Mouse (Mus musculus): ENCODE data around the gene Klhl30. TPM values are rescaled to one million over a fixed set of nuclear protein-coding genes. Genes with fewer than 3 reads are reported as not detected.

The Klhl30 gene
- not detected for total RNA-seq (2018; cell fraction: chromatin; rRNA removed)
- total RNA-seq (2018; cell fraction: cytosol; rRNA removed) = not detected
- under 1 TPM in 1 of 26 experiments, not detected in 25; 0.34 TPM for total RNA-seq (2018; cell fraction: nucleus; rRNA removed)
- polyA plus RNA-seq (2018) = not detected in 3 replicates

DNA sequence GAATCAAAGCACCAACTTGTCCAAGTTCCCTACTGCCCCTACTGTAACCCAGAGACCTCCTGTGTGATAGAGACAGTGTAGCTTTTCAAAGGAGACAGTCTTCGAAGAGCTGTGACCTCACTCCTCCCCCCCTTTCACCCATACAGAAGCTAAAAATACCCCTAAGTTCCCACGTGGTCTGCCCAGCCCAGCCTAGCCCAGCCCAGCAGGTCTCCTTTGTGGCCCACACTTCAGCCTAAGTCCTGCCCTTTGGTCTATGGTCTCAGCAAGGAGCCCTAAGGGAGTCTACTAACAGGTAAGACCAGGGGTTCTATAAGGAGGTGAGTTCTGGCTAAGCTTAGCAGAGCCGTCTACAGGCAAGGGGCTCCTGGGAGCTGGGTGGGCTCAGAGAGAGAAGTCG lies at the start of gene Klhl30:
Gene Klhl30, plus strand, starts transcription at position 176 of the 400 bp plus-strand sequence.
- Histone ChIP-seq H3K4me3 (ENCODE audit: inconsistent target) (no peak within 1 kb of the TSS), H3K36me3 (ENCODE audit: inconsistent target) (no peaks in the 10 kb centered on the region), H3K79me2 (ENCODE audit: inconsistent target) (no peaks in the 10 kb centered on the region), H3K27ac (no peak within 1 kb of the TSS)
- WGBS (ENCODE audit: missing documents) = 59% methylated on average over 4 of the region's 4 CpGs

DNA sequence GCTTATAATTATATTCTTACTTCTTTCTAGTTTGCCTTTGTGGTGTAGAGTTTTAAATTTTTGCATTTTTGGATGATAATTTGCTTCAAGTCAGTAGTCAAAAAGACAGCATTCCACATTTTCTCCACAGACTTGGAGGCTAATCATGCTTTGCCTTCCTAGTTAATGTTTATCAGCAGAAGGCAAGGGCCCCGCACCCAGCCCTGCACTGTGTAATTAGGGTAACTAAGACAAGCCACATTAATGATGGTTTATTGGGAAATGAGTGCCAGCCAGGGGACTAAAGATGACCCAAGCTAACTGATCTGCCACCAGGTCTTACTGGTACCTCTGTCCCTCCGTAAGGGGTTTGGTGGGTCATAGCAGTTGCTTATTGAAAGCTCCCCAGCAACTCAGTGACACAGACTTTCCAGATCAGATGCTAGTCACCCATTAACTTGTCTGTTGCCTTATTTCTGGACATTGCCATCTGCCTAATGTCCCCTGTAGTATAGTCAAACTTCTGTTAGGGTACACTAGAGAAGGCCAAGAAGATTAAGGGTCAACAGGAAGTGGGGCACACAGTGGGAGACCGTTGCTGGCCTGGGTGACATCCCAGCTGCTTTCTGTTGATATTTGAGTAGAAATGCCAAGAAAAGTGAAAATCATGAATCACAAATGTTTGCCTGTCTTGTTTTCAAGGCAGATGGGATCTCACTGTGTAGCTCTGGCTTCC lies 49.5 kb upstream of the Klhl30 start:
- Histone ChIP-seq H3K4me3 (ENCODE audit: inconsistent target) (no peak overlapping the region), H3K36me3 (ENCODE audit: inconsistent target) (peaks cover 30% of the 10 kb centered on the region), H3K27ac (no peak overlapping the region), H3K79me2 (ENCODE audit: inconsistent target) (no peaks in the 10 kb centered on the region; the same call in 1 of the 2 replicates)
- 97% methylated on average over 3 of the region's 3 CpGs for WGBS (ENCODE audit: missing documents)

DNA sequence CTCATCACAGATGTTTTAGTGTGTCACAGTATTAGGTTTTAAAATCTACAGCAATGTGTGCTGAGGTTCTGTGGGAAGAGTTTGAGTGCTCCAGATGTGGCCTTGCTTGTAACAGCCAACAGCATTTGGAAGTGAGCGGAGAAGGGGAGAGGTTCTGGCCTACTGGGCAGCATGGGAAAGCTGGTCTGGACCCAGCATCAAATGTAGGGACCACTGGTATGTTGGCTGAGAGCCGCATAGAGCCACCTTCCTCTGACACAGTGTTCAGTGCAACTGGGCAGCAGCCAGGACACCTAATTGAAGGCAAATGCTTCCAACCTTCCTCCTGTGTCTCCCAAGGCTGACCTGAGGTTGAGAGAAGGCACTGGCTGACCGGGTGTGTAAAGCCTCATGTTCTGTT lies 48.8 kb upstream of the Klhl30 start:
- Histone ChIP-seq H3K27ac (no peak overlapping the region), H3K4me3 (ENCODE audit: inconsistent target) (no peak overlapping the region), H3K79me2 (ENCODE audit: inconsistent target) (no peaks in the 10 kb centered on the region; the same call in 1 of the 2 replicates), H3K36me3 (ENCODE audit: inconsistent target) (peaks cover 35% of the 10 kb centered on the region)
- 100% methylated on average over 3 of the region's 3 CpGs for WGBS (ENCODE audit: missing documents)

DNA sequence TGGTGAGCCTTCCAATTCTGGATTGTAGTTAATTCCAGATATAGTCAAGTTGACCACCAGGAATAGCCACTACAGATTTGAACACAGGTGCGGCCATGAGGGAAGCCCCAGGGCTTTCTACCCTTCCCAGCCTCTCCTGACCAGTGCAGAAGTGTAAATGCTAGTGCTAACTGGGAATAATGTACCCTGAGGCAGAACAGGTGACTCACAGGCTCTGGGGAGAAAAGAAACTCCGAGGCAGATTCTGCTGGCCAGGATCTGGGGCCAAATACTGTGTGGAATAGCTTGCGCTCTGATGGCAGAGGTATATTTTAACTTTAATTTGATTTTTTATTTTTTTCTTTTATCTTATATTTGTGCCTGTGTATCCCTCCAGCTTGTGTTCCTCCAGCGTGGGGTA lies 46.2 kb upstream of the Klhl30 start:
- no peaks in the 10 kb centered on the region; the same call in 1 of the 2 replicates for H3K79me2 ChIP-seq (ENCODE audit: inconsistent target)
- H3K36me3 ChIP-seq (ENCODE audit: inconsistent target) = peaks cover 60% of the 10 kb centered on the region
- 100% methylated on average over 4 of the region's 4 CpGs for WGBS (ENCODE audit: missing documents)
- no peak overlapping the region for H3K4me3 ChIP-seq (ENCODE audit: inconsistent target)
- no peak overlapping the region for H3K27ac ChIP-seq

DNA sequence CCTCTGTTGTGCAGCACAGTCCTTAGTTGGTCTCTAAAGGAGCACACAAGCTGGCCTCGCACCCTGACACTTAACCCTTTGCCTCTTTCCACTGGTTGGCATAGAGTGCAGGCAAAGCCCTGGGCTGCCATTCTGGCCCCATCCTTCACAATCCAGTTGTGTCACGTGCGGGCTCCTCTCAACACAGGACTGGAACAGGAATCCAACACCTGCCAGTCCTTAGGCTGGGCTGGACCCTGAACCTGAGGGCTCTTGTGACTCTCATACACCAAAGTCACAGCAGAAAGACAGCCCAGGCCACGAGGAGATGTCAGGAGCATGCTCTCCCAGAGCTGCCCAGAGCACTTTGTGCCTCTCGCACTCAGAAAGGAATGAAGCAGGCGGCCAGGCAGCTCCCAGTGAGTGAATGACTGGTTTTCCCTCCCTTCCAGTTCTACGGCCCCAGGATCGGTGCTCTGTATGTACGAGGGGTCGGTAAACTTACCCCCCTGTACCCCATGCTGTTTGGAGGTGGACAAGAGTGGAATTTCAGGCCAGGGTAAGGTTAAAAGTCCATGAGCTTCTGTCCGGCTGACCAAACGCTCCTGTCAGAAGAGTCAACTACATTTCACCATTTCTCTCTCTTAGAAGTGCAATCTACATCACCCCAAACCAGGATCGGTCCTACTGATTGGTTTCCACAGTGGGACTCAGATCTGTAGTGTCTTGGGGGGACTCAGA lies 41.3 kb upstream of the Klhl30 start:
- Histone ChIP-seq H3K36me3 (ENCODE audit: inconsistent target) (peaks cover 82% of the 10 kb centered on the region), H3K4me3 (ENCODE audit: inconsistent target) (no peak overlapping the region), H3K79me2 (ENCODE audit: inconsistent target) (no peaks in the 10 kb centered on the region), H3K27ac (no peak overlapping the region)
- 95% methylated on average over 13 of the region's 13 CpGs for WGBS (ENCODE audit: missing documents)

DNA sequence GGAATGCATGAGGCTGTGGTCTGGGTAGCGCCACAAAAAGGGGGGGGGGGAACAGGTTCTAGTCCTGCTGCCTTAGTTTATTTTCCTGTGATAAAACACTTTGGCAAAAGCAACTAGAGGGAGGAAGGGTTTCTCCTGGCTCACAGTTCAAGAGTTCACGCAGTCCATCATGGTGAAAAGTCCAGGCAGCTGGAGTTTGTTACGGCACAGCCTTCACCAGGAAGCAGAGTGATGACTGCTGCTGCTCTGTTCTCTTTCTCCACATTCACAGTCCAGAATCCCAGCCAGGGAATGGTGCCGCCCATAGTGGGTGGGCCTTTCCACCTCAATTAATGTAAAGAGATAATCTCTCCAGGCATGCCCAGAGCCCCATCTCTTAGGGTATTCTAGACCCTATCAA lies 38.5 kb upstream of the Klhl30 start:
- 89% methylated on average over 4 of the region's 4 CpGs for WGBS (ENCODE audit: missing documents)

DNA sequence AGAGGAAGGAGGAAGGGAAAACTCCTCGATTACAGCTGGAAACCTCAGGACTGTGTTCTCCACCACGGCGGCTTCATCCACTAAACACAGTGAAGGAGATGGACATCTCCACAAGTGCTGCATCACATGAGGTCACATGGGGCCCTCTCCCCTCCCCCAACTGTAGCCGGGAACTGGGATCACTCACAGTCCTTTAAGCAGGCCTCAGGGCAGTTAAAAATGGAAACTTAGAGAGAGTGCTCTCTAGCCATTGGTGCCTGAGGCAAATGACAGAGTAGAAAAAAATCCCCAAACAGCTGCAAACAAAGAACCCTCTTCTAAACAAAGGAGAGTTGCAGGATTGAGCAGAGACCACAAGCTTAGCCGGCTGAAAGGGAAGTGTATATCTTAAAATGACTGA lies 37.6 kb upstream of the Klhl30 start:
- no peak overlapping the region for H3K27ac ChIP-seq

More for the DNA sequence above, 38.5 kb upstream of the Klhl30 start:
- Histone ChIP-seq H3K36me3 (ENCODE audit: inconsistent target) (peaks cover 78% of the 10 kb centered on the region), H3K27ac (no peak overlapping the region), H3K4me3 (ENCODE audit: inconsistent target) (no peak overlapping the region), H3K79me2 (ENCODE audit: inconsistent target) (no peaks in the 10 kb centered on the region)

DNA sequence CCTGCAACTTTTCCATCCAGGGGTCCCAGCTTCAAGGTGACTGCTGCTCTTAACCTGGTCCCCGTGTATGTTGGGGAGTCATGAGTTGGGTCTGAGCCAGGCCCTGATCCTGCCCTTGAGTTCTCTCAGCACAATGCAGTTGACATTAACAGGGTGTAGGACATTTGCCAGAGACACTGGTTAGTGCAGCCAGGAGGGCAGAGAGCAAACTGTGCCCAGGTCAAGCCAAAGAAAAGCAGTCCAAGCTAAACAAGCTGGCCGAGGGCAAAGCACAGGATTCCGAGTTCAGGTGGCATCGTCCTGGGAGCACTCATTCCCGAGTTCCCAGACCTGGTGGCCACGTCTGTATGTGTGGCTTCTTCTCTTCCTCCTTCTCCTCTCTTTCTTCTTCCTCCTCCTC lies 33.2 kb upstream of the Klhl30 start:
- WGBS (ENCODE audit: missing documents) = 87% methylated on average over 6 of the region's 6 CpGs
- peaks cover 24% of the 10 kb centered on the region; the same call in 1 of the 2 replicates for H3K36me3 ChIP-seq (ENCODE audit: inconsistent target)
- no peak overlapping the region for H3K4me3 ChIP-seq (ENCODE audit: inconsistent target)
- no peaks in the 10 kb centered on the region for H3K79me2 ChIP-seq (ENCODE audit: inconsistent target)
- no peak overlapping the region for H3K27ac ChIP-seq

More for the DNA sequence above, 37.6 kb upstream of the Klhl30 start:
- Histone ChIP-seq H3K79me2 (ENCODE audit: inconsistent target) (no peaks in the 10 kb centered on the region), H3K4me3 (ENCODE audit: inconsistent target) (no peak overlapping the region), H3K36me3 (ENCODE audit: inconsistent target) (peaks cover 68% of the 10 kb centered on the region)
- 84% methylated on average over 5 of the region's 5 CpGs for WGBS (ENCODE audit: missing documents)

DNA sequence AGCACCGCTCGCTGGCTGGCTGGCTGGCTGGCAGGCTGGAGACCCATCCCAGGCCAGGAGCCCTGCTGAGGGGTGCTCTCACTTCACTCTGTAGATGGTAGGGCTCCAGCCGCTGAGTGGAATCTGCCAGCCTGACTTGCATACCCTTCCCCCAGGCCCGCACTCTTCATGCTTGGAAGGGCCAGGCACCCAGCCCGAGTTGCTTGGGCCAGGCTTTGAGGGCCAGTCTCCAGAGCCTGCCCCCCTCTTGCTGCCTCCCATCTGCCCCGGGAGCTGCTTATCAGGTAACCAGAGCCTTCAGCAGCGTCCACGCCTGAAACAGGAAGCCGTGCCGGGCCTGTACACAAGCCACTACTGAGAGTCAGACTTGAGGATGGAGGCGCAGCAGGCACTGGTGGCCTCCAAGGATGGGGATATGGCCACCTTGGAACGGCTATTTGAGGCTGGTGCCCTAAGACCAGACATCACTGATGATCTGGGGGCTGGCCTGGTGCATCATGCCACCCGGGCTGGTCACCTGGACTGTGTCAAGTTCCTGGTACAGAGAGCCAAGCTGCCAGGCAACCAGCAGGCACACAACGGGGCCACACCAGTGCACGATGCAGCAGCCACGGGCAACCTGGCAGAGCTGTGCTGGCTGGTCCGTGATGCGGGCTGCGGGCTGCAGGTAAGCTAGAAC lies 28.9 kb upstream of the Klhl30 start, which contains the start of gene Espnl:
Gene Espnl, plus strand, starts transcription at position 316 of the 679 bp plus-strand sequence.
- Histone ChIP-seq H3K4me3 (ENCODE audit: inconsistent target) (no peak within 1 kb of the TSS), H3K36me3 (ENCODE audit: inconsistent target) (peaks cover 2% of the 10 kb centered on the region; the same call in 1 of the 2 replicates), H3K79me2 (ENCODE audit: inconsistent target) (no peaks in the 10 kb centered on the region), H3K27ac (no peak within 1 kb of the TSS)
- 45% methylated on average over 17 of the region's 19 CpGs for WGBS (ENCODE audit: missing documents)

DNA sequence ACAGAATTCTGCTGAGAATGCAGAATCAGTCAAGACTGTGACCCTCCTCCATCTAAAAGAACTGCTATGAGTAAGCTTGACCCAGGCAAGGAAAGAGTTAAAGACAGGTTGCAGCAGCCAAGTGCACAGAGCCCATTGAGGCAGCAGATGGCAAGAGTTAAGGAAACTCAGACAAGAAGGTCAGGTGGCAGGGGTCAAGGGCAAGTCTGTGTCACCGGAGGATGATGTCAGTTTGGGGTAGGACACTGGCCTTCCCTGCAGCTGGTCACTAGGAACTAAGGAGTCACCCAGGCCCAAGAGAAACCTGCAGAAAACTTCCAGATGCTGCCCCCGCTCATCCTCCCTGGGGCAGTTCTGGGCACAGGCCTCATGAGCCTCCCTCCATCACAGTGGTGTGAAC lies 26.2 kb upstream of the Klhl30 start:
- no peak overlapping the region for H3K4me3 ChIP-seq (ENCODE audit: inconsistent target)
- H3K27ac ChIP-seq = no peak overlapping the region
- no peaks in the 10 kb centered on the region for H3K79me2 ChIP-seq (ENCODE audit: inconsistent target)
- WGBS (ENCODE audit: missing documents) = 95% methylated on average over 2 of the region's 2 CpGs
- no peaks in the 10 kb centered on the region for H3K36me3 ChIP-seq (ENCODE audit: inconsistent target)

DNA sequence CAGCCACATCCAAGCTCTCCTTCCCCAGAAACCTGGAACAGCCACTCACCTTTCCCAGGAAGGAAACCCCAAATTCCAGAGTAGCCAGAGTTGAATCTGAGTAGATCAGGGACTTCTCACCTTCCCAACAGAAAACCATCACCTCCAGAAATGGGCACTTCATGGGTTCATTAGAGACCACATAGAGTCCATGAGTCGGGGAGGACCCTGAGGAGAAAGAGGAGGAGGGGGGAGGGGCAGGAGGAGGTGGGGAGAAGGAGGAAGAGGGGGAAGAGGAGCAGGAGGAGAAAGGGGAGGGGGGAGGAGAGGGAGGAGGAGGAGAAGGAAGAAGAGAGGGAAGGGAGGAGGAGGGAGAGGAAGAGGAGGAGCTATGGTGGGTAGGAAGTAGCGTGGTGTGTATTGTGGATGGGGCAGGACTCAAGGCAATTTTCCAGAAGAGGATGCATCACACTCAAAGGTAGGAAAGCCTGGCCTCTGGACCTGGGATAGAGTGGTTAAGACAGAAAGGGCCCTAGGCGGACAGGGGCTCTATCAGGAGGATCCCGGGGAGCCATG lies 25.3 kb upstream of the Klhl30 start:
- H3K36me3 ChIP-seq (ENCODE audit: inconsistent target) = no peaks in the 10 kb centered on the region
- H3K27ac ChIP-seq = no peak overlapping the region
- no peak overlapping the region for H3K4me3 ChIP-seq (ENCODE audit: inconsistent target)
- 74% methylated on average over 4 of the region's 4 CpGs for WGBS (ENCODE audit: missing documents)
- H3K79me2 ChIP-seq (ENCODE audit: inconsistent target) = no peaks in the 10 kb centered on the region

DNA sequence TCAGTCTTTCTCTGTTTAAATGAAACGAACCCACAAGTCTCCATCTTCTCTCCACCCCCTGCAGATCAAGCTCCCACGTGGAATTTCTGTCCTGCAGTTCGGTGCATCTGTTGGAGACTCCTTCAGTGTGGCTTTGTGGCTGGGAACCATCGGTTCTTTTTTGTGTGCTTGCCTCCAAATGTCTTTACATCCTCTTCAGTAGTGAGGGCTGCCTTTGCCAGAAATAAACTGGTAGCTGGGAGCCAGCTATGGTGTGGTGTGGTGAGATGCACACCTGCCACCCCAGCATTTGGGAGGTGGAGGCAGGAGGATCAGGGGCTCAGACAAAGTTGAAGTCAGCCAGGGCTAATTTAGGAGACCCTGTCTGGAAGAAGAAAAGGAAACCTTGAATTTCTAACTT lies 18.7 kb upstream of the Klhl30 start:
- H3K36me3 ChIP-seq (ENCODE audit: inconsistent target) = no peaks in the 10 kb centered on the region
- no peak overlapping the region for H3K4me3 ChIP-seq (ENCODE audit: inconsistent target)
- WGBS (ENCODE audit: missing documents) = 81% methylated on average over 4 of the region's 4 CpGs
- no peak overlapping the region for H3K27ac ChIP-seq
- H3K79me2 ChIP-seq (ENCODE audit: inconsistent target) = no peaks in the 10 kb centered on the region

DNA sequence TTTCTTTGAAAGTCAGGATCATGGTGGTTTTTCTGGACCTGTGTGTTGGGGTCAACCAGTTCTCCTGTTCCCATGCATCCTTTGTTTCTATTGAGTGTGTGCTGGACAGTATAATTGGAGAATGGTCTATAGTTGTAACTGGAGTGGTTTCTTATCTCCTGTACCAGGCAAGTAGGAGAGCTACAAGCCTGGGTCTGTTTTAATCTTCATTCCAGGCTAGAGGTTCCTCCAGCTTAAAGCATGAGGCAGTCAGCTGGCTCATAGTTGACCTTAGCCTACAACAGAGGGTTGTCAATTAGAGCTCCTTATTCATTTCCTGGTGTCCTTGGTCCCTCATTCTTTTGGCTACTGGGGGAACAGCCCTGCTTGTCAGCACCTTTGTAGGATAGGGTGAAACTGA lies 17.2 kb upstream of the Klhl30 start:
- H3K79me2 ChIP-seq (ENCODE audit: inconsistent target) = no peaks in the 10 kb centered on the region
- H3K4me3 ChIP-seq (ENCODE audit: inconsistent target) = no peak overlapping the region
- H3K36me3 ChIP-seq (ENCODE audit: inconsistent target) = no peaks in the 10 kb centered on the region
- no peak overlapping the region for H3K27ac ChIP-seq

DNA sequence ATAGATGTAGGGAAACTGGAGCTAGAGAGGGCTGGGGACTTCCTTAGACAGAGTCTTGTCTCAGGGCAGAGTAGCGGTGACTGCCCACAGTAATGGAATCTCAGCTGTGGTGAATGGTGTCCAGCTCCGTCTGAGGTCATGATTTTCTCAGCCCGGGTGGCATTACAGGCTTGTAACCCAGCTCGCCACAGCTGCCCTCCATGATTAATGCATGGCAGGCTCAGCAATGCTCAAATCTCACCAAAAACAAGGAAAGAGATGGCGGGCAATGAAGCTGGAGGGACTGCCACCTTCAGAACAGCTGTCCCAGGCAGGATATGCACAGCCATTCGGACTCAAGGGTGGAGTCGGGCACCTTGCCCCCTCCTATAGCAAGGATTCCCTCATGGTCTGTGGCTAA lies 13.5 kb upstream of the Klhl30 start:
- Histone ChIP-seq H3K4me3 (ENCODE audit: inconsistent target) (no peak overlapping the region), H3K27ac (no peak overlapping the region), H3K79me2 (ENCODE audit: inconsistent target) (no peaks in the 10 kb centered on the region), H3K36me3 (ENCODE audit: inconsistent target) (no peaks in the 10 kb centered on the region)
- 82% methylated on average over 7 of the region's 7 CpGs for WGBS (ENCODE audit: missing documents)
